Mouse (Mus musculus): ENCODE results near the gene Csnk2a1. TPM values are rescaled to one million over a fixed set of nuclear protein-coding genes. Genes with fewer than 3 reads are reported as not detected.

Gene Csnk2a1
- total and polyA plus RNA-seq, 3 experiments, result 88.5 to 130 TPM; not detected in 1

GRCm38 (mm10) chr2:152330858-152331423, 104.3 kb downstream of the Csnk2a1 start (continued):
- peak; percentile 52; the same call in 1 of the 2 replicates for TF ChIP-seq USF1 (IDR thresholded peaks at IDR 0.05; ENCODE audit: low read depth, low read length)
- no peak for TF ChIP-seq RCOR1 (IDR thresholded peaks at IDR 0.05; ENCODE audit: low read depth, low read length)
- no peak for TF ChIP-seq HCFC1 (IDR thresholded peaks at IDR 0.05; ENCODE audit: low read depth, low read length)
- TF ChIP-seq MYB (IDR thresholded peaks at IDR 0.05; ENCODE audit: low read depth, low read length), result no peak
- no peak for TF ChIP-seq SMC3 (IDR thresholded peaks at IDR 0.05; ENCODE audit: low read depth, low read length)
- peak; percentile 80 for TF ChIP-seq BHLHE40 (IDR thresholded peaks at IDR 0.05; ENCODE audit: borderline replicate concordance, low read depth, low read length)
- no peak for TF ChIP-seq POLR2AphosphoS5 (IDR thresholded peaks at IDR 0.05; ENCODE audit: borderline replicate concordance, low read depth, low read length)
- no peak for TF ChIP-seq KAT2A (conservative IDR thresholded peaks at IDR 0.05; ENCODE audit: low read depth, low read length)
- TF ChIP-seq SIN3A (IDR thresholded peaks at IDR 0.05; ENCODE audit: low read length), result peak; percentile 8; the same call in 1 of the 2 replicates
- 0 out of 2 replicates have a peak, but pooled peaks have one; percentile 26 for TF ChIP-seq GATA1 (IDR thresholded peaks at IDR 0.05; ENCODE audit: low read depth, low read length)
- TF ChIP-seq NELFE (IDR thresholded peaks at IDR 0.05; ENCODE audit: low read depth, low read length), result peak; percentile 23; the same call in 1 of the 2 replicates
- TF ChIP-seq E2F4 (IDR thresholded peaks at IDR 0.05; ENCODE audit: borderline replicate concordance, low read depth, low read length), result no peak
- no peak for TF ChIP-seq MAZ (IDR thresholded peaks at IDR 0.05; ENCODE audit: low read depth, low read length)
- peak; percentile 81 for TF ChIP-seq MAX (IDR thresholded peaks at IDR 0.05; ENCODE audit: low read length)

Other genes with a start within 250 kb of the Csnk2a1 start
- gene Fam110a, start 246.6 kb upstream of the Csnk2a1 start, total RNA-seq (2012; rRNA removed), result 5.7 TPM in 2 replicates
- 10 to 100 TPM in 1 of 2 experiments, not detected in 1; 10.8 TPM for gene Fam110a, start 246.6 kb upstream of the Csnk2a1 start, polyA plus RNA-seq (2012; ENCODE audit: insufficient read depth in 1 of 2, insufficient read length in 2 of 2, low read depth in 1 of 2, low replicate concordance in 2 of 2, missing spikeins in 1 of 2)
- gene Slc52a3, start 230.3 kb upstream of the Csnk2a1 start, total RNA-seq (2012; rRNA removed), result 11.1 and 14.8 TPM in 2 replicates
- 10 to 100 TPM in 1 of 2 experiments, not detected in 1; 17.0 TPM for gene Slc52a3, start 230.3 kb upstream of the Csnk2a1 start, polyA plus RNA-seq (2012; ENCODE audit: insufficient read depth in 1 of 2, insufficient read length in 2 of 2, low read depth in 1 of 2, low replicate concordance in 2 of 2, missing spikeins in 1 of 2)
- not detected in 2 replicates for gene Scrt2, start 145.3 kb upstream of the Csnk2a1 start, total RNA-seq (2012; rRNA removed)
- gene Scrt2, start 145.3 kb upstream of the Csnk2a1 start, polyA plus RNA-seq (2012; ENCODE audit: insufficient read depth in 1 of 2, insufficient read length in 2 of 2, low read depth in 1 of 2, low replicate concordance in 2 of 2, missing spikeins in 1 of 2), result not detected
- gene Srxn1, start 121.3 kb upstream of the Csnk2a1 start, total RNA-seq (2012; rRNA removed), result 27.4 and 31.3 TPM in 2 replicates
- gene Srxn1, start 121.3 kb upstream of the Csnk2a1 start, polyA plus RNA-seq (2012; ENCODE audit: insufficient read depth in 1 of 2, insufficient read length in 2 of 2, low read depth in 1 of 2, low replicate concordance in 2 of 2, missing spikeins in 1 of 2), result 10 to 100 TPM in 1 of 2 experiments, not detected in 1; 48.6 TPM
- not detected in 2 replicates for gene Tcf15, start 83.3 kb upstream of the Csnk2a1 start, total RNA-seq (2012; rRNA removed)
- gene Tcf15, start 83.3 kb upstream of the Csnk2a1 start, polyA plus RNA-seq (2012; ENCODE audit: insufficient read depth in 1 of 2, insufficient read length in 2 of 2, low read depth in 1 of 2, low replicate concordance in 2 of 2, missing spikeins in 1 of 2), result not detected
- gene Tbc1d20, start 67.0 kb downstream of the Csnk2a1 start, total RNA-seq (2012; rRNA removed), result 19.2 and 19.6 TPM in 2 replicates
- gene Tbc1d20, start 67.0 kb downstream of the Csnk2a1 start, polyA plus RNA-seq (2012; ENCODE audit: insufficient read depth in 1 of 2, insufficient read length in 2 of 2, low read depth in 1 of 2, low replicate concordance in 2 of 2, missing spikeins in 1 of 2), result 10 to 100 TPM in 1 of 2 experiments, not detected in 1; 31.4 TPM
- gene Rbck1, start 105.8 kb downstream of the Csnk2a1 start, total RNA-seq (2012; rRNA removed), result 84.9 and 90.9 TPM in 2 replicates
- gene Rbck1, start 105.8 kb downstream of the Csnk2a1 start, polyA plus RNA-seq (2012; ENCODE audit: insufficient read depth in 1 of 2, insufficient read length in 2 of 2, low read depth in 1 of 2, low replicate concordance in 2 of 2, missing spikeins in 1 of 2), result 100 to 1,000 TPM in 1 of 2 experiments, 10 to 100 TPM in 1; 92.1 to 162 TPM
- 6.1 and 62.9 TPM in 2 replicates for gene Trib3, start 117.2 kb downstream of the Csnk2a1 start, total RNA-seq (2012; rRNA removed)
- gene Trib3, start 117.2 kb downstream of the Csnk2a1 start, polyA plus RNA-seq (2012; ENCODE audit: insufficient read depth in 1 of 2, insufficient read length in 2 of 2, low read depth in 1 of 2, low replicate concordance in 2 of 2, missing spikeins in 1 of 2), result 10 to 100 TPM in 1 of 2 experiments, not detected in 1; 34.9 TPM
- not detected in 2 replicates for gene Nrsn2, start 149.8 kb downstream of the Csnk2a1 start, total RNA-seq (2012; rRNA removed)
- not detected for gene Nrsn2, start 149.8 kb downstream of the Csnk2a1 start, polyA plus RNA-seq (2012; ENCODE audit: insufficient read depth in 1 of 2, insufficient read length in 2 of 2, low read depth in 1 of 2, low replicate concordance in 2 of 2, missing spikeins in 1 of 2)
- gene Sox12, start 171.2 kb downstream of the Csnk2a1 start, total RNA-seq (2012; rRNA removed), result 1.5 and 2.0 TPM in 2 replicates
- 10 to 100 TPM in 1 of 2 experiments, not detected in 1; 24.7 TPM for gene Sox12, start 171.2 kb downstream of the Csnk2a1 start, polyA plus RNA-seq (2012; ENCODE audit: insufficient read depth in 1 of 2, insufficient read length in 2 of 2, low read depth in 1 of 2, low replicate concordance in 2 of 2, missing spikeins in 1 of 2)
- 5.1 and 5.7 TPM in 2 replicates for gene Zcchc3, start 188.2 kb downstream of the Csnk2a1 start, total RNA-seq (2012; rRNA removed)
- gene Zcchc3, start 188.2 kb downstream of the Csnk2a1 start, polyA plus RNA-seq (2012; ENCODE audit: insufficient read depth in 1 of 2, insufficient read length in 2 of 2, low read depth in 1 of 2, low replicate concordance in 2 of 2, missing spikeins in 1 of 2), result 10 to 100 TPM in 1 of 2 experiments, not detected in 1; 12.1 TPM
- 0.08 and 0.13 TPM in 2 replicates for gene 6820408C15Rik, start 188.7 kb downstream of the Csnk2a1 start, total RNA-seq (2012; rRNA removed)
- under 1 TPM in 1 of 2 experiments, not detected in 1; 0.31 TPM for gene 6820408C15Rik, start 188.7 kb downstream of the Csnk2a1 start, polyA plus RNA-seq (2012; ENCODE audit: insufficient read depth in 1 of 2, insufficient read length in 2 of 2, low read depth in 1 of 2, low replicate concordance in 2 of 2, missing spikeins in 1 of 2)
- gene Defb23, start 237.8 kb downstream of the Csnk2a1 start, total RNA-seq (2012; rRNA removed), result not detected in 2 replicates
- gene Defb23, start 237.8 kb downstream of the Csnk2a1 start, polyA plus RNA-seq (2012; ENCODE audit: insufficient read depth in 1 of 2, insufficient read length in 2 of 2, low read depth in 1 of 2, low replicate concordance in 2 of 2, missing spikeins in 1 of 2), result not detected

All from MEL (cell line).